Mouse (Mus musculus): ENCODE results near the gene Brcc3.

The Brcc3 gene

GRCm38 (mm10) chrX:75415936-75416785, at the start of gene Brcc3, which contains the start of the genes Cmc4 and Mtcp1:
Brcc3 (plus strand) TSS chrX:75416628.
Cmc4 (minus strand) TSS chrX:75416584.
Mtcp1 (minus strand) TSS chrX:75416588.
- DNase-seq (ENCODE audit: low spot score in 2 of 2) = peak; percentile 78

- no peak for DNase-seq (ENCODE audit: low spot score in 2 of 2)
Measured at GRCm38 (mm10) chrX:75370197-75370596, 46.2 kb upstream of the Brcc3 start.

- DNase-seq (ENCODE audit: low spot score in 2 of 2) = no peak
Measured at GRCm38 (mm10) chrX:75372666-75373425, 43.6 kb upstream of the Brcc3 start.

- DNase-seq (ENCODE audit: low spot score in 2 of 2) = no peak
Measured at GRCm38 (mm10) chrX:75376815-75377214, 39.6 kb upstream of the Brcc3 start.

GRCm38 (mm10) chrX:75381176-75381575, 35.3 kb upstream of the Brcc3 start:
- DNase-seq (ENCODE audit: low spot score in 2 of 2) = no peak

GRCm38 (mm10) chrX:75381699-75382098, 34.7 kb upstream of the Brcc3 start:
- no peak for DNase-seq (ENCODE audit: low spot score in 2 of 2)

- peak; percentile 24 to 37 for DNase-seq (ENCODE audit: low spot score in 2 of 2)
Measured at GRCm38 (mm10) chrX:75382195-75382771, 34.1 kb upstream of the Brcc3 start, which contains the start of the genes Fundc2 and F8. Fundc2 (plus strand) TSS chrX:75382399. F8 (minus strand) TSS chrX:75382615.

- no peak for DNase-seq (ENCODE audit: low spot score in 2 of 2)
Measured at GRCm38 (mm10) chrX:75399471-75399870, 17.0 kb upstream of the Brcc3 start.

GRCm38 (mm10) chrX:75402668-75403067, 13.8 kb upstream of the Brcc3 start:
- DNase-seq (ENCODE audit: low spot score in 2 of 2) = no peak

- no peak for DNase-seq (ENCODE audit: low spot score in 2 of 2)
Measured at GRCm38 (mm10) chrX:75403350-75403749, 13.1 kb upstream of the Brcc3 start.

- DNase-seq (ENCODE audit: low spot score in 2 of 2) = no peak
Measured at GRCm38 (mm10) chrX:75409711-75410110, 6.7 kb upstream of the Brcc3 start.

GRCm38 (mm10) chrX:75454597-75454996, 38.2 kb downstream of the Brcc3 start:
- DNase-seq (ENCODE audit: low spot score in 2 of 2) = no peak

GRCm38 (mm10) chrX:75475182-75475644, 58.8 kb downstream of the Brcc3 start:
- DNase-seq (ENCODE audit: low spot score in 2 of 2) = peak; percentile 11 to 12

- DNase-seq (ENCODE audit: low spot score in 2 of 2) = no peak
Measured at GRCm38 (mm10) chrX:75489886-75490285, 73.5 kb downstream of the Brcc3 start.

Data from spleen, postnatal 14 days (tissue).